Mouse (Mus musculus): ENCODE results near the gene Zbtb46.

DNA sequence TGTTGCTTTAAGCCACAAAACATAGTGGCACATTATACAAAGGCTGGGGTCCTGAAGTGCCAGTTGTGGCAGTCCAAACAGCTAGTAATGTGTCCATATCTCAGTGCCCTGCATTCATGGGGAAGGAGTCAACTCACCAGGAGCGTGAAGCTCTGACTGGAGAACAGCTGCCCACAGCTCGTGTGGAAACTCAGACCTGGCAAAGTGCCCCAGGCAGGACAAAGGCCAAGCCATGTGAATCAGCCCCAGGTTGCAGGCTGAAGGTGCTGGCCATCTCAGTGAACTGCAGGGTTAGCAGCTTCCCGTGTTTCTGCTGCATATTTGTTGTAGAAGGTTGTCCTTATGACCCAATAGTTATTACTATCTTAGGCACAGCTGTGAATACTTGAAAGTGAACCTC, 43.3 kb downstream of the Zbtb46 start:
- no peak for TF ChIP-seq CTCF (conservative IDR thresholded peaks at IDR 0.05; ENCODE audit: low read length)
- TF ChIP-seq NANOG (IDR thresholded peaks at IDR 0.05; ENCODE audit: borderline replicate concordance, low read length), result no peak
- no peak for TF ChIP-seq POU5F1 (IDR thresholded peaks at IDR 0.05; ENCODE audit: borderline replicate concordance, low read length)

Measured in E14TG2a.4 (cell line).